Mouse (Mus musculus) C2C12 (cell line): Measurements from ENCODE around the gene Usp15.

ENCODE experiments used
- CTCF ChIP-seq: IDR thresholded peaks from one replicate; pipeline ENCODE4 v1.5.1; 2011; ENCODE audit not compliant: control insufficient read depth, insufficient read depth, insufficient read length
- MAX ChIP-seq: IDR thresholded peaks from one replicate; pipeline ENCODE4 v1.6.1; 2011; ENCODE audit warnings: mild to moderate bottlenecking, control low read depth

- TF ChIP-seq CTCF = no peak
- TF ChIP-seq MAX = no peak
Measured at GRCm38 (mm10) chr10:123200320-123200659, 3.5 kb upstream of the Usp15 start.
